Comparison of ENCODE assay signal across 20 mouse cellular contexts in genomic region chr9:43293058-43293457, GRCm38 (mm10). TPM values are rescaled to one million over a fixed set of nuclear protein-coding genes. Genes with fewer than 3 reads are reported as not detected.
"Had no signal": no experiment of that assay in that cellular context is flagged by ENCODE, and none has a peak within 500 bp of the region (broad histone marks: within the 10 kb centered on the region; RNA-seq: fewer than 3 reads in every experiment).

No protein-coding gene starts in this region.

- H3K27me3 ChIP-seq: kidney, embryonic 15.5 days; limb, embryonic 13.5 days had no signal

- DNase-seq: kidney, postnatal 10 days; kidney, postnatal 36 days; liver; liver, embryonic 13.5 days; lung, adult 2 months; lung, postnatal 14 days; lung, postnatal 4 days; midbrain, embryonic 14.5 days; thymus, adult 2 months; thymus, postnatal 14 days; thymus, postnatal 4 days had no signal

- H3K4me3 ChIP-seq: kidney, embryonic 15.5 days; limb, embryonic 10.5 days; limb, embryonic 13.5 days; liver, embryonic 13.5 days had no signal

- H3K36me3 ChIP-seq: kidney, embryonic 15.5 days; limb, embryonic 10.5 days; limb, embryonic 13.5 days; liver, embryonic 13.5 days had no signal

- H3K9me3 ChIP-seq: kidney, embryonic 15.5 days; limb, embryonic 10.5 days; limb, embryonic 13.5 days; liver, embryonic 13.5 days had no signal

- H3K9ac ChIP-seq: kidney, embryonic 15.5 days; limb, embryonic 13.5 days; liver, embryonic 13.5 days had no signal

- H3K4me2 ChIP-seq: kidney, embryonic 15.5 days; limb, embryonic 13.5 days; liver, embryonic 13.5 days; midbrain, embryonic 11.5 days had no signal

- H3K27ac ChIP-seq: kidney, embryonic 15.5 days; limb, embryonic 10.5 days; limb, embryonic 13.5 days; liver, embryonic 13.5 days; stomach, postnatal 0 days had no signal

- H3K4me1 ChIP-seq: kidney, embryonic 15.5 days; limb, embryonic 10.5 days; limb, embryonic 13.5 days; liver, embryonic 13.5 days had no signal

RNA-seq across cellular contexts. Expression of gene Trim29, which starts 17.6 kb away (rescaled TPM):
- total RNA-seq: megakaryocyte progenitor cell, adult 5-6 weeks; megakaryocyte-erythroid progenitor cell, adult 5-6 weeks had no signal
- polyA plus RNA-seq: liver, embryonic 16.5 days; midbrain, embryonic 14.5 days; neural tube, embryonic 14.5 days had no signal
